Mouse (Mus musculus) right cerebral cortex, adult 2 months (tissue): ENCODE measurements at regions not wholly inside any gene's neighbourhood (a gene's known extent, or its start where the extent isn't known, plus 50 kb on each side); places are given as distances from the start of the nearest gene placed in this dataset.

Experiments used
- DNase-seq, 2 experiments: peaks; one replicate each; pipeline ENCODE4 v3.0.0; 2021 to 2022; ENCODE audit warnings: low spot score in 2 of 2

DNA sequence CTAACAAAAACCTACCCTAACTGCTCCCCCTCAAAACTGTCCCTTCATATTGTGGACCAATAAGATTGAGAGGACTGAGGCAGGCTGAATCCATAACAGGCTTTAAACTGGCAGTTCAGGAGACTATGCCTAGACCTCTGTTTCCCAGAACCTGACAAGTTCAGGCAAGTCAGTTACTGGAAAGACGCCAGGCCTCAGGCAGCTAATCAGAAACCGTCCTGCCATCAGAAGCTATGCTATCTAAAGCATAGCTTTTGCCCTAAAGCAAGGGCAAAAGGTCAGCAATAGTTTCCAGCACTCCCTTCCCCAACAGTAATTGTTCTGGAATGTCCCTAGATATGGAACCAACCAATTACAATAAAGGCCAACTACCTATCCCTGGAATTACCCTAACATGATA lies 273.0 kb downstream of the Bche start:
- no peak for DNase-seq

DNA sequence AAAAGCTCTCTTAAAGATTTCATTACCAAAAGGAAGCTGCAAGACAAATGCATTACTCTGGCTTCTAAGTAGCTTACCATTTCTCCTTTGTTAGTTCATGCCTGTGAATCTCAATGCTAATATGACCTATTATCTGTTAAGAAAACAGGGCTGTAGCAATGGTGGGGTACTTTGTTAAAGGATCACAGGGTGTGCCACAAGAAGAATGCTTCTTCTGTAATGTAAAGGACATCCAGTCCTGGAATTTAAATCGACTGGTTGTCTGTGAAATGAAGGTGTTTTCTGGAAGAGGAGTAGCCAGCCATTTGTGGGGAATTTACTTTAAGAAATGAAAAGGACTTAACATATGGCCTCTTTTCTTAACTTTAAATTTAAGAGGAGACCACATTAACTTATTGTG lies 273.9 kb downstream of the Bche start:
- DNase-seq = no peak

DNA sequence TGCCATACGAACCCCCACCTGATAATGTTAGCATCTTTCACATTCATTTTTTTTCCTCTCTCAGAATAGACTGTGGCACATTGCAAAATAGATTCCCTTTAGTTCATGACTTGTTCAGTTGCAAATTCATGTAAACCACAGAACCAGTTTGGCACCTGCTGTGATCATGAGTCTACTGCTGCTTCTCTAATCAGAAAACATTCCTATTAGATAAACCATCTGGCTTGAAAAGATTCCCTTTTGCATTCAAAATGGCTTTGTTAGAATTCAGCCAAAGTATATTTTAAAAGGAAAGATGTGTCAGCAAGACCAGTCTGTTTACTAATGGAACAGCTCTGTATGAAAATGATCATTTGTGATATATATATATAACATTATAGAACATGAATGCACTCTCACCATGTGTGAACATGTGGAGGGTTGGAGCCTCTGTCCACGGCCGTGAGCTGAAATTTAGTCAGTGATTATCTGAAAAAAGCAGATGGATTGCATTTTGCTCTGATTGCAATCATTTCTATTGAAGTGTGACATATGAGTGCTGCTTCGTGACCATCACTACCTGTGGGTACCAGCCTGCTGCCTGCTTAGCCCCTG lies 298.2 kb downstream of the Bche start:
- DNase-seq = no peak

DNA sequence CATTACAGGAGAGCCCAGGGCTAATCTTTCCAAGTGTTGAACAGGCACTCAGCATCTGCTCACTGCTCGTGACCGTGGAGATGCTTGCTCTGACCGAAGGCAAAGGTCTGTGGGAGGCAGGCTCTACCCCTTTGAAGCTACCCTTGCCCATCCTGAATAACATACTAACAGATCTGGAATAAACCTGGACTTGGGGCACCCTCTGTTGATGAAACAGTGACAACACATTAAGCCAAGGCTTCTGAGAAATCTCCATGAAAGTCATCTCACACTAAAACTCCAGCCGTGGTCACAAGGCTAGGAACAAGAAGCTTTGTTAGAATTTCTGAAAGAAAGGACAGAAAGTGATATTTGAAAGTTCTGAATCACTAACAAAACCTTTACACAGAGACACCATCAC lies 306.8 kb downstream of the Bche start:
- peak; percentile 23 to 40 for DNase-seq

DNA sequence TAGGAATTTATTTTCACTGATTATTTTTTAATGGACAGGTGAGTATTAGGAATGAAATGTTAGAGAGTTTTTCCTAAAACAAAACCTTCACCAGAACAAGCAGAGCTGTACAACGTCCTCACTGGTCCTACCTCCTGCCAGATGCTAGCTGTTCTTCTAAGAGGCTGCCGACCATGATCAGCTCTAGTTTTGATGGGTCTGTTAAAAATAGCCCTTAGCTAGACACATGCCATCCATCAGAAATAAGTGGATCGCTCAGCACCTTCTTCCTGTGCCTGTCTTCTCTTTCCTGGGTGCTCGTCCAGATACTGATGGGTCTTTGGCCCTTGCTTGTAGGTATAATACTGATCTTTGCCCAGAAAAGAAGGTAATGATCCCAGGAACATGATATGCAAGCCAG lies 312.4 kb downstream of the Bche start:
- peak in 1 of 2 experiments; percentile 12 for DNase-seq

DNA sequence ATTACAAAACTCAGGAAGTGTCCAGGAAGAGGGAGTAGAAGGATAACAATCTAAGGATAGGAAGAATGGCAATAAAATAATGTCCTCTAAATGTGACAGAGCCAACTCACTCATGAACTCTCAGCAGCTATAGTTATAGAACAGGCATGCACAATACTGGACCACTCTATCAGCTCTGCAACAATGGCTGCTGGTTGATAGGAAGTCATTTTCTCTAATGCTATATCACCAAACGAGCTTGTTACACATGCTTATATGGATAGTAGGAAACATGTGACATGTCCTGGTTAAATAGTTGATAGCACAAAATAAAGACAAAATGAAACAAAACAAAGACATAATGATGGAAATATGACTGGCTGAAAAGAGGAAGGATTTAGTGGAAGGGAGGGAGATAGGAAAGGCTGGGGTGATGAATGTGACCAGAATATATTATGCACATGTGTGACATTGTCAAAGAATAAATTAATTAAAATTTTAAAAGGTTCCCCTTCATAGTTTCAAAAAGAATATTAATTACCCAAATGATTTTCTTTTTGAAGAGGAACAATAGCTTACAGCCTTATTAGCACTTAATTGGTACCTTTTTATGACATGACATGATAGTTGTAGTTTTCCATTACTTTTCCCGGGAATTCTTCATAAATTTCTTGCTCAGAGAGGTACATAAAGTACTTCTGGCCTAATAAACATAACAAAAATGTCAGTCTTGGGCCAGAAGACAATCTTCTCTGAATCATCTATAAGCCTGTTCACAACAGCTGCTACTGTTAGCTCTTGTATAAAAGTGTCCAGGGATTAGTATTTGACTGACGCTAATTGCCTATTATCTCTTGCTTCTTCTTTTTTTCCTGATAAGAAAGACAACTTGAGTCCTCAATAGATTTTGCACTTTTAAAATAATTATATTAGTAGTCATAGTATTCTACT lies 318.2 kb downstream of the Bche start:
- no peak for DNase-seq

DNA sequence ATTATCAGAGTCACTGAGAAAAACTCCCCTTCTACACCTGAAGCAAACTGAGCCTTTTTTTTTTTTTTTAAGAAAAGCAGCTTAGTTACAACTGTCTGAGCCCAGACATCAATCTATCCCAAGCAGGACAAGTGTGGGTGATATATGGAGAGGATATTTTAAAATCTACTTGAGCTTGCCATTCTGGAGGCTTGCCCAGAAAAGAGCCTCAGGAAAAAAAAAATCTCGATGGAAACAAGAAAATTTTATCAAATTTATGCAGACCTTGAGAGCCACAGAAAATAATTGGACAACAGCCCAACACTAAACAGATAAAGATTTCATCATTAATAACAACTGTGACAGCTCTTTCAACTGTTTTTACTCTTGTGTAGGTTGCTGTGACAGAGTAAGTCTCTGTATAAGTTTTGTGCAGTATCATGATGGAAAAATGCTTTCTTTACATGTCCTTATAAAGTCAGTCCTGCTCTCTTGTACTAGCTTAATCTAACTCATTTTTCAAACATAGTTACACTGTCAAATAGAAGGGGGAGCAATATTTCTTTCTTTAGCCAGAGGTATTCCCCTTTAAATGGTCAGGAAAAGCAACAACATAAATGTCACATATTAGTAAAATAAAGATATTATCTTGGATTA lies 297.4 kb upstream of the Slitrk3 start:
- DNase-seq = peak in 1 of 2 experiments; percentile 16

DNA sequence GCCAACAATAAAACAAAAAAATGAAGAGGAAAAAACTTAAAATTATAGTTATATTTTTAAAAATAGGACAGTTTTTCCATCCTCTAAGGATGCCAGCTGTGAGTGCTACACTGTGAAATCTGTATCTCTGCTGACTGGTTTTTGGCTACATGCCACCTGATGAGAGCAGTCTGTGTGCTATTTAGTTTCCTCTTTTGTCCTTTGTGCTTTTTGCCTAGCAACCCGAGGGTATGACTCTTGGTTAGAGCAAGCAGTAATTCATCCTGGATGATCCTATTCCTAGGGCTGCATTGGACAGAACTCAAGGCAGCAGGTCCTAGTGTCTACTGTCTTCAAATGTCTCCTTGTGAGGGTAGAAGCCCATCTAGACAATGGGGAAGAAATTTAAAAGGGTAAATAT lies 285.6 kb upstream of the Slitrk3 start:
- DNase-seq = peak; percentile 22 to 34

DNA sequence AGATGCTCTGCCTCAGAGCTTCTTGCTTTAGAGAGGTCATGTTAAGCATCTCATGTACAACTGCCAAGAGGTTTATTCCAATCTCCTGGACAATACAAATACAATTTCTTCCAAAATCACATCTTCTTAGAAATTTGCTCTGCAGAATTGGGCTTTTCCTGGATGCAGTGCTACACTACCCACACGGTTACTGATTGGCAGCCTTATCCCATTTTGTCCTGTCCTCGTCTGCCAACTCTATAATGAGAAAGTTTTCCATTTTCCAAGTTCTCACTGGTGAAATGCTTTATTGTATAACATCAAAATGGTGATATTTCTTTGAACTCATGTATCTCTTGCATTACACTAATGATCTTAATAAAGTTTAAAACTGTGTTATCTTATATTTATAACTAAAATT lies 282.1 kb upstream of the Slitrk3 start:
- no peak for DNase-seq

DNA sequence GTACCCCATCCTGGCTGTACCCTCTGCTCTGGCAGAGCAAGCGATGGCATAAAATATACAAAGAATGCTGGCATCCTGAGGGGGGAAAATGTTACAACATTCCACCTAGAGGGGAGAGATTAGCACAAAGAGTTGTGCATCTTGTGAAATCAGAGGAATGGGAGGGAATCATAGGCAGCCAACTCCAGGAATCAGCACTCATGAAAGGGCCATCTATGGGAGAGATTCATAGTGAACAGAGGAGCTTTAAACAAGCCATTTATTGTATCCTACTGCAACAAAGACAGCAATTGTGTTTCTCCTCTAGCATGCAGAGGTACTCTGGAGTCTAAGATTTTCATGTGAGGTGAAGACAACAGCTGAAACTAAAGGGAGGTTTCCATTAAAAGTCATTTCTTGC lies 265.6 kb upstream of the Slitrk3 start:
- DNase-seq = no peak
